8 mouse cellular contexts compared by ENCODE assay signal in the genomic region with DNA sequence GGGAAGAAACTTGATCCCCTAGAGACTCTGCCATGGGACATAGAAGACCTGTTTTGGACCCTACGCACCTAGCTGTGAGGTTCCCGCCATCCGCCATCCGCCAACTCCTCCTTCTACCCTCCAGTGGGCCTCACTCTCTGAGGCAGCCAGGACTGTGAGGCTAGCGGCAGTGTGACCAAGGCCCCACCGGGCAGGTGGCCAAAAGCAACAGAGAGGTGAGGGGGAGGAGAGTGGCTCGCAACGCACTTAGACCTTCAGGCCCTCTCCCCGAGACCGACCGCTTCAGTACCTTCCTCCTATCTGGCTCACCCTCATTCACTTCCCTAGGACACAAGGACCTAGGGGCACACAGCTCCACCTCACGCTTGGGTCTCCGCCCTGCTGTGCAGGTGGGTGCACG. TPM values are rescaled to one million over a fixed set of nuclear protein-coding genes. Genes with fewer than 3 reads are reported as not detected.
A peak's percentile ranks its signal among the peaks of the same experiment; 100 is the strongest.
DNase-seq lines count a peak whose midpoint lies in the region; ATAC-seq and TF ChIP-seq lines count a peak whose summit lies in the region.

No protein-coding gene starts in this region.

- WGBS in intestine, postnatal 0 days: 27% methylated on average over 14 of the region's 14 CpGs
- WGBS in liver, postnatal 0 days (ENCODE audit: insufficient replicate concordance): 61% methylated on average over 14 of the region's 14 CpGs
- 41% methylated on average over 14 of the region's 14 CpGs for WGBS in stomach, postnatal 0 days

- H3K36me3 ChIP-seq in erythroblast, embryonic 14.5 days (ENCODE audit: control insufficient read depth): peaks cover 72% of the 10 kb centered on the region
- H3K36me3 ChIP-seq in intestine, postnatal 0 days (ENCODE audit: control insufficient read depth, insufficient read depth): peaks cover 39% of the 10 kb centered on the region; the same call in 1 of the 2 replicates
- no peaks in the 10 kb centered on the region; the same call in 1 of the 2 replicates for H3K36me3 ChIP-seq in liver, postnatal 0 days (replicated peaks; ENCODE audit: insufficient read depth, low read length)
- H3K36me3 ChIP-seq in stomach, postnatal 0 days (ENCODE audit: control insufficient read depth, insufficient read depth, low read length): no peaks in the 10 kb centered on the region; the same call in 1 of the 2 replicates

- H3K27ac ChIP-seq in intestine, postnatal 0 days (ENCODE audit: low read depth, low read length): peak overlapping the region; percentile 1; the same call in 1 of the 2 replicates
- peak overlapping the region; percentile 82 for H3K27ac ChIP-seq in liver, postnatal 0 days (ENCODE audit: low read depth)
- peak overlapping the region; percentile 61 for H3K27ac ChIP-seq in stomach, postnatal 0 days (replicated peaks)

- TF ChIP-seq CTCF in intestine, postnatal 0 days (IDR thresholded peaks at IDR 0.05; ENCODE audit: low read depth): no peak
- no peak for TF ChIP-seq CTCF in liver, postnatal 0 days (IDR thresholded peaks at IDR 0.05; ENCODE audit: low read depth)
- TF ChIP-seq CTCF in stomach, postnatal 0 days (IDR thresholded peaks at IDR 0.05; ENCODE audit: low read depth): no peak

- H3K4me1 ChIP-seq in erythroblast, embryonic 14.5 days (ENCODE audit: control insufficient read depth): peaks cover 93% of the 10 kb centered on the region
- peaks cover 24% of the 10 kb centered on the region for H3K4me1 ChIP-seq in intestine, postnatal 0 days (replicated peaks; ENCODE audit: control insufficient read depth, insufficient read depth, low read length)
- H3K4me1 ChIP-seq in liver, postnatal 0 days (ENCODE audit: insufficient read depth): peaks cover 47% of the 10 kb centered on the region
- peaks cover 21% of the 10 kb centered on the region for H3K4me1 ChIP-seq in stomach, postnatal 0 days (replicated peaks; ENCODE audit: control insufficient read depth, insufficient read depth)

- H3K27me3 ChIP-seq in erythroblast, embryonic 14.5 days (ENCODE audit: control insufficient read depth): peaks cover 3% of the 10 kb centered on the region
- no peaks in the 10 kb centered on the region for H3K27me3 ChIP-seq in intestine, postnatal 0 days (replicated peaks; ENCODE audit: control insufficient read depth, insufficient read depth, low read length)
- H3K27me3 ChIP-seq in liver, postnatal 0 days (ENCODE audit: insufficient read depth, low read length): no peaks in the 10 kb centered on the region
- no peaks in the 10 kb centered on the region for H3K27me3 ChIP-seq in stomach, postnatal 0 days (ENCODE audit: control insufficient read depth, insufficient read depth, low read length)

- no peaks in the 10 kb centered on the region for H3K9me3 ChIP-seq in erythroblast, embryonic 14.5 days (ENCODE audit: control insufficient read depth, low read length)
- H3K9me3 ChIP-seq in intestine, postnatal 0 days (ENCODE audit: control insufficient read depth): no peaks in the 10 kb centered on the region
- no peaks in the 10 kb centered on the region for H3K9me3 ChIP-seq in liver, postnatal 0 days (ENCODE audit: low read length)
- H3K9me3 ChIP-seq in stomach, postnatal 0 days (ENCODE audit: control insufficient read depth, low read length): no peaks in the 10 kb centered on the region

- H3K4me3 ChIP-seq in erythroblast, embryonic 14.5 days (replicated peaks): peak overlapping the region; percentile 23
- peak overlapping the region; percentile 30 for H3K4me3 ChIP-seq in intestine, postnatal 0 days (ENCODE audit: low read depth, low read length)
- peak overlapping the region; percentile 15; the same call in 1 of the 2 replicates for H3K4me3 ChIP-seq in liver, postnatal 0 days (ENCODE audit: low read depth, low read length)
- H3K4me3 ChIP-seq in stomach, postnatal 0 days (ENCODE audit: low read depth, low read length): peak overlapping the region; percentile 82; the same call in 1 of the 2 replicates

- TF ChIP-seq EP300 in liver, postnatal 0 days (IDR thresholded peaks at IDR 0.05; ENCODE audit: low read depth): no peak
- TF ChIP-seq EP300 in stomach, postnatal 0 days (optimal IDR thresholded peaks at IDR 0.05): no peak

- peak; percentile 98 for DNase-seq in heart, adult 11 months
- DNase-seq in liver, postnatal 0 days: peak; percentile 81
- DNase-seq in stomach, postnatal 0 days (ENCODE audit: low spot score): peak; percentile 91
- no peak for DNase-seq in natural killer cell, adult 2 months (ENCODE audit: low spot score in 2 of 2)
- DNase-seq in right cerebral cortex, adult 2 months (ENCODE audit: low spot score in 2 of 2): no peak

- H3K4me2 ChIP-seq in intestine, postnatal 0 days (replicated peaks; ENCODE audit: low read depth): peak overlapping the region; percentile 99
- H3K4me2 ChIP-seq in liver, postnatal 0 days (ENCODE audit: low read depth, low read length): peak overlapping the region; percentile 62
- H3K4me2 ChIP-seq in stomach, postnatal 0 days (replicated peaks; ENCODE audit: low read depth): peak overlapping the region; percentile 99

- no peak for ATAC-seq in erythroblast, adult 5-6 weeks (replicated peaks; ENCODE audit: low FRiP score, poor library complexity, severe bottlenecking)
- no peak for ATAC-seq in intestine, postnatal 0 days
- peak; percentile 25; the same call in 1 of the 2 replicates for ATAC-seq in liver, postnatal 0 days
- ATAC-seq in stomach, postnatal 0 days (ENCODE audit: low FRiP score, low TSS enrichment): peak; percentile 27; the same call in 1 of the 2 replicates

- H3K9ac ChIP-seq in intestine, postnatal 0 days (ENCODE audit: low read depth, low read length): peak overlapping the region; percentile 23; the same call in 1 of the 2 replicates
- peak overlapping the region; percentile 54 for H3K9ac ChIP-seq in liver, postnatal 0 days (replicated peaks)
- H3K9ac ChIP-seq in stomach, postnatal 0 days (ENCODE audit: low read length): peak overlapping the region; percentile 47

RNA-seq across cellular contexts. Expression of a gene that starts 3.1 kb away (rescaled TPM):
- 10.9 and 12.1 TPM in 2 replicates for polyA plus RNA-seq in erythroblast, embryonic 14.5 days (2012)
- total RNA-seq in erythroblast, adult 5-6 weeks (2015; ENCODE audit: low replicate concordance): 4.0 and 4.8 TPM in 2 replicates
- total RNA-seq in erythroblast, adult 5-6 weeks (2017; ENCODE audit: low replicate concordance): 2.0 and 3.1 TPM in 2 replicates
- polyA plus RNA-seq in intestine, postnatal 0 days (2015; fragmentation: Nextera tagmentation; extraction: Ambion mirVana): 7.4 and 7.6 TPM in 2 replicates
- polyA plus RNA-seq in liver, postnatal 0 days (2015; fragmentation: Nextera tagmentation; extraction: Ambion mirVana): 3.2 and 3.3 TPM in 2 replicates
- polyA plus RNA-seq in stomach, postnatal 0 days (2015; fragmentation: Nextera tagmentation; extraction: Ambion mirVana): 6.6 and 8.6 TPM in 2 replicates

RNA-seq across cellular contexts. Expression of a gene that starts 4.1 kb away (rescaled TPM):
- 3.4 and 4.5 TPM in 2 replicates for polyA plus RNA-seq in erythroblast, embryonic 14.5 days (2012)
- 1.7 and 5.6 TPM in 2 replicates for total RNA-seq in erythroblast, adult 5-6 weeks (2015; ENCODE audit: low replicate concordance)
- total RNA-seq in erythroblast, adult 5-6 weeks (2017; ENCODE audit: low replicate concordance): 1.4 and 2.2 TPM in 2 replicates
- polyA plus RNA-seq in intestine, postnatal 0 days (2015; fragmentation: Nextera tagmentation; extraction: Ambion mirVana): 16.7 and 17.0 TPM in 2 replicates
- 7.7 and 8.8 TPM in 2 replicates for polyA plus RNA-seq in liver, postnatal 0 days (2015; fragmentation: Nextera tagmentation; extraction: Ambion mirVana)
- polyA plus RNA-seq in stomach, postnatal 0 days (2015; fragmentation: Nextera tagmentation; extraction: Ambion mirVana): 18.8 and 20.1 TPM in 2 replicates

RNA-seq across cellular contexts. Expression of a gene that starts 13.5 kb away (rescaled TPM):
- polyA plus RNA-seq in erythroblast, embryonic 14.5 days (2012): 2.1 and 2.3 TPM in 2 replicates
- total RNA-seq in erythroblast, adult 5-6 weeks (2015; ENCODE audit: low replicate concordance): 3.3 and 5.4 TPM in 2 replicates
- total RNA-seq in erythroblast, adult 5-6 weeks (2017; ENCODE audit: low replicate concordance): 0.34 TPM in 1 of 2 replicates, not detected in the other
- 60.5 and 61.8 TPM in 2 replicates for polyA plus RNA-seq in intestine, postnatal 0 days (2015; fragmentation: Nextera tagmentation; extraction: Ambion mirVana)
- 15.1 and 20.9 TPM in 2 replicates for polyA plus RNA-seq in liver, postnatal 0 days (2015; fragmentation: Nextera tagmentation; extraction: Ambion mirVana)
- polyA plus RNA-seq in stomach, postnatal 0 days (2015; fragmentation: Nextera tagmentation; extraction: Ambion mirVana): 58.4 and 63.5 TPM in 2 replicates

RNA-seq across cellular contexts. Expression of a gene that starts 45.1 kb away (rescaled TPM):
- 6.1 and 6.3 TPM in 2 replicates for polyA plus RNA-seq in erythroblast, embryonic 14.5 days (2012)
- 5.6 and 8.5 TPM in 2 replicates for total RNA-seq in erythroblast, adult 5-6 weeks (2015; ENCODE audit: low replicate concordance)
- 8.7 and 13.5 TPM in 2 replicates for total RNA-seq in erythroblast, adult 5-6 weeks (2017; ENCODE audit: low replicate concordance)
- polyA plus RNA-seq in intestine, postnatal 0 days (2015; fragmentation: Nextera tagmentation; extraction: Ambion mirVana): 8.2 and 8.6 TPM in 2 replicates
- 4.1 and 4.2 TPM in 2 replicates for polyA plus RNA-seq in liver, postnatal 0 days (2015; fragmentation: Nextera tagmentation; extraction: Ambion mirVana)
- polyA plus RNA-seq in stomach, postnatal 0 days (2015; fragmentation: Nextera tagmentation; extraction: Ambion mirVana): 8.2 and 10.0 TPM in 2 replicates

RNA-seq across cellular contexts. Expression of a gene that starts 47.8 kb away (rescaled TPM):
- polyA plus RNA-seq in erythroblast, embryonic 14.5 days (2012): not detected in 2 replicates
- total RNA-seq in erythroblast, adult 5-6 weeks (2015; ENCODE audit: low replicate concordance): not detected in 2 replicates
- total RNA-seq in erythroblast, adult 5-6 weeks (2017; ENCODE audit: low replicate concordance): not detected in 2 replicates
- 332 and 377 TPM in 2 replicates for polyA plus RNA-seq in intestine, postnatal 0 days (2015; fragmentation: Nextera tagmentation; extraction: Ambion mirVana)
- polyA plus RNA-seq in liver, postnatal 0 days (2015; fragmentation: Nextera tagmentation; extraction: Ambion mirVana): 2.4 and 2.7 TPM in 2 replicates
- polyA plus RNA-seq in stomach, postnatal 0 days (2015; fragmentation: Nextera tagmentation; extraction: Ambion mirVana): 16.0 and 18.2 TPM in 2 replicates

Comparison
In these comparisons a context has a peak if more than half of its experiments do, and no peak if none do; other contexts are left out.
1. H3K4me3 ChIP-seq: peak in every context shown above with its lines; median percentile 82 in stomach, postnatal 0 days; 30 in intestine, postnatal 0 days; 23 in erythroblast, embryonic 14.5 days; 15 in liver, postnatal 0 days.
2. ATAC-seq: peak in liver, postnatal 0 days (single experiment) and stomach, postnatal 0 days (single experiment); none in erythroblast, adult 5-6 weeks (single experiment) and intestine, postnatal 0 days (single experiment).
3. DNase-seq: peak in heart, adult 11 months (single experiment), liver, postnatal 0 days (single experiment) and stomach, postnatal 0 days (single experiment); none in natural killer cell, adult 2 months (0 of 2) and right cerebral cortex, adult 2 months (0 of 2).
4. H3K27ac ChIP-seq: peak in every context shown above with its lines; median percentile 82 in liver, postnatal 0 days; 61 in stomach, postnatal 0 days; 1 in intestine, postnatal 0 days.
5. Peak in every context shown above with its lines, with median percentiles within 50 percentile points of each other: H3K4me2 ChIP-seq and H3K9ac ChIP-seq.